Mouse (Mus musculus): ENCODE data around the gene Awat2. TPM values are rescaled to one million over a fixed set of nuclear protein-coding genes. Genes with fewer than 3 reads are reported as not detected.
"Not testable (repeated sequence)": the region's sequence is repeated elsewhere in the genome, so short reads cannot be mapped to it uniquely, and the experiment has no call there.

The Awat2 gene
- under 1 TPM in 1 of 2 experiments, not detected in 1; 0.90 TPM for polyA plus RNA-seq (2017; shearing (Covaris generic))

- not testable (repeated sequence) for ATAC-seq
Measured at GRCm38 (mm10) chrX:100442617-100443016, at the start of gene Awat2. Awat2 (minus strand) TSS chrX:100442717.

DNA sequence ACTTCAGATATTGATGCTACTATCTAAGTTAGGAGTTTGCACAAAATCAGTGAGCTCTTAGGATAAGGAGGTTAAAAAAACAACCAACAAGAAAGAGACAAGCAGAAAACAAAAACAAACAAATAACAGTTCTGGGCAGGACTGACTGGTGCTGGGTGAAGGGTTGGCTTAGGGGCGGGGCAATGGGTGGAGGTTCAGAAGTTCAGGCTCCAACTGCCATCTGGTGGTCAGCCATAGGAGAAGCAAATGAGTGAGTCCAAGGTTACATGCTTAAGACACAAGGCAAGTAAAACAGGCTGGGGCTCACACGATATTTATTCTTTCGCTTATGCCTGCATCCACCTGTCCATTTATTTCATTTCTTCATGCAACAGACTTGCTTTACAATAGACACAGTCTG, 37.8 kb upstream of the Awat2 start:
- ATAC-seq = peak; percentile 96

- no peak for ATAC-seq
Measured at GRCm38 (mm10) chrX:100475569-100476223, 33.2 kb upstream of the Awat2 start.

GRCm38 (mm10) chrX:100471491-100471890, 29.0 kb upstream of the Awat2 start:
- no peak for ATAC-seq

DNA sequence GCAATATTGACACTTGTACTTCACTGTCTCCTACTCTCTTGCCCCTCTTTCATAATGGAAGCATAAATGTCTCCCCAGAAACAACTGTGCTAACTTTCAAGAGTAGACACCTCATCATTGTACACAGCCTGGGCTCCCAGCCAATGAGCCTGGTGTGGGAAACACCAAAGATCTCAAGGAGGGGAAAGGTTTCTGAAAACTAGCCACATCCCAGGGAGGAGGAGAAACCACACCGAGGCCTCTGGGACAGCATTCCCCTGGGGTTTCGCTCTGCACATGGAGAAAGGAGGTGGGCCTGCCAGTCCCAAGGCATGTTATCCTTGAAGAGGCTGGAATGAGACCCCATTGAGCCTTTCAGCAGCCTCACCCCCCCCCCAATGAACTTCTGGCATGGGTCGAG, 27.6 kb upstream of the Awat2 start:
- no peak for ATAC-seq

DNA sequence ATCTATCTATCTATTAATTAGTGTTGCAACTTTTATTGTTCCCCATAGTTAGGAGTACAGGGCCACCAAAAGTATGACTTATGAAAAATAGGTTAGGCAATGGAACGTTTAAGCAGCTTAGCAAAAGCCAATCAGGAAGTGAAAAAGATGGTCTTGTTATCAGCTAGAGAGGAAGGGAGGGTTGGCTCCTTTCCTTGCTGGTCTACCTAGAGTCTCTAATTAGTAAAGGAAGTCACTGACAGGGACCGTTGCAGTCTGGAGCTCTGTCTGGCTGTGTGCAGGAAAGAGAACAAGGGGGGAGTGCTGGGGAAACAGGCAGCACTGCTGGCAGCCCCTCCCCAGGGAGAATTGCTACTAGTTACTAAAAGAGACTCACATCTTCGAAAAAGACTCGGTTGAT, 25.5 kb upstream of the Awat2 start:
- no peak for ATAC-seq

DNA sequence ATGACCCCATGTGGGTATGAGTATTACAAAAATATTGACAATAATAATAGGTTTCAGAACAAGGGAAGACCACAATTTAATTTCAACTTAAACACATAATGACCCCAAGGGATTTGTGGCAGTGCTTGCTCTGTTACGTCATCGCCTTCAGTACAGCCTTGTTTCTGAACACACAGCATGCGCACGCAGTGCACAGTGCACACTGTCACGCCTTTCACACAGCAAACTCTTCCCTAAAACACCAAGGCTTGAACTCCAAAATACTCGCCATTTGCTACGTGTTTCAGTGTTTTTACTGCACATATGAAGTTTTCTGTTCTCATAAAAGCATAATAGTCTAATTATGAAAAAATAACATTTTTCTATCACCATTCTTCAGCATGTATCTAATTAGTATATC, 1.0 kb upstream of the Awat2 start:
- ATAC-seq = no peak

DNA sequence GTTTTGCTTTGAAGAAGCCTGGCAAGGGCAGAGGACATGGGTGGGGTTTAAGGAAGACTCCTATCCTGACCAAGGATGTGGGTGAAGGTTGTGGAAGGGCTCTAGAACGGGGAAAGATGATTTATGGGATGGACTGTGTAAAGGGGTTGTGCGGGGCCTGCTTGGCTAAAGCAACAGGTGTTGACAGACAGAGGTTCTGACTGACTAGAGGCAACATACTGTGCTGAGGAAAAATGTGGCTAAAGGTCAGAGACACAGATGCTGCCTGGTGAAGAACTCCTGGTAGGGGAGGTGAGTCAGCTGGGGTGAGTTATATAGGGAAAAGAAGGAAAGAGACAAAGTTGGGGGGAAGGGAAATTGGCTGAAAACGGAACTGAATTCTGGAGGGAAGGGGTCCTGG, 10.2 kb downstream of the Awat2 start:
- no peak for ATAC-seq

DNA sequence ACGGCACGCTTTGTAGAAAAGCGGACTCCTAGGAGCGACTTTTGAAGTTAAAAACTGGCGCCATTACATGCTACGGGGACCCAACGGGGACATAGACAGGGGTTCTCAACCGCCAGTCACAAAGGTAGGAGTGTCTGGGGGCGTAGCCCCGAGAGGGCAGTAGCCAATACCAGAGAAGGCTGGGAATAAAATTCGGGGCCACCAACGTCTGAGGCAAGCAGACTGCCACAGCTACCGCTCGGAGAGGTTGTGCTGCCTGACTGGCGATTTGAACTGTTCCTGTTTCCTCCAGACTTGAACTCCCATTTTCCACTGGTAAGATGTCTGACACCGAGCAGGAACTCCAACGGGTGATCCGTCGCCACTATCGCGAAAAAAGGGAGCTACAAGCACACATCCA, 13.8 kb downstream of the Awat2 start, which contains the start of gene Otud6a:
TSS of gene Otud6a (plus strand) at position 321 of the 400 bp plus-strand sequence.
- ATAC-seq = no peak

DNA sequence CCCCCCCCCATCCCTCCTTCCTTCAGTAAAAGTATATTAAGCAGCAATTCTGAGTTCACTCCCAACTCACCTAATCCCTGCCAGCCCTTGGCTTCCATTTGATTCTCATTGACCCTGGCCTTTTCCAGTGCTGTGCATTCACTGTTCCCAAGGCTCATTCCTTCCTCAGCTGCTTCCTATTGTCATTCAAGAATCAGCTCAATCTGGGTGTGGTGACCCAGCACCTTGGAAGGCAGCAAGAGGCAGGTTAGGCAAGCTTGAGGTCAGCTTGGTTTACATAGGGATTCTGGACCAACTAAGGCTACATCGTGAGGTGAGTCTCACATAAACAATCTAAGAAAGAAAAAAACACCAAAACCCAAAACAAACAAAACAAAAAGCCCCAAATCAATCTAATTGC, 33.3 kb downstream of the Awat2 start:
- no peak for ATAC-seq

GRCm38 (mm10) chrX:100401657-100402056, 40.9 kb downstream of the Awat2 start:
- ATAC-seq = no peak

DNA sequence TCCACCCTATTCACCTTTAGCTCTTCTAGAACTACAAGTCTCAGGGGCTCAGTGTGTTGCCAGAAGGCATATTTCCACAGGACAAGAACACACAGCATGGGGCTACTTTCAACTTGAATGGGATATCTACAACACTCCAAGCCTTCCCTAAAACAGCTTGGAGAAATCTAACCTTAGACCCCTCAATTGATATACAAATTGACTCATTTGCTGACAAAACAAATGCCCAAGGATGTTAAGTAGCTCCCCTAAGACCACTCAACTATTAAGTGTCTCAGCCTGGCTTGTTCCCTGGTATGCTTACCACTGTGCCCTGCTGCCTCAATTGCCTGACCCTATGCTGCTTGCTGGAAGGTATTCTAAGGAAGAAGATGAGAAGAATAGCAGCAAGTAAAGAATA, 41.6 kb downstream of the Awat2 start:
- no peak for ATAC-seq

DNA sequence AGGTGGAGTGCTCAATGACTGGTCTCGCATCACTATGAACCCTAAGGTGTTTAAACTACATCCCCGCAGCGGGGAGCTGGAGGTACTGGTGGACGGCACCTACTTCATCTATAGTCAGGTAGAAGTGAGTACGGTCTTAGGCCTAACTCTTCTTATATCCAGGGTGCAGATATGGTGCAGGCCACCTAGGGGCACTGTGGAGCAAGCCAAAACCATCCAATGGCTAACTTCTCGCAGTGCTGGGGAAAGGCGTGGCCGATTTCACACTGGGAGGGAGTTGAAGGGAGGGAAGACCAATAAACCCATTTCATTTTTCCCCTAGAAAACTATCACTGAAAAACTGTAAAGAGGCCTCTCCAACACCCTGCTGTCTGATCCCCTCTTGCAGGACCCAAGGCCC, 47.5 kb downstream of the Awat2 start:
- ATAC-seq = no peak

DNA sequence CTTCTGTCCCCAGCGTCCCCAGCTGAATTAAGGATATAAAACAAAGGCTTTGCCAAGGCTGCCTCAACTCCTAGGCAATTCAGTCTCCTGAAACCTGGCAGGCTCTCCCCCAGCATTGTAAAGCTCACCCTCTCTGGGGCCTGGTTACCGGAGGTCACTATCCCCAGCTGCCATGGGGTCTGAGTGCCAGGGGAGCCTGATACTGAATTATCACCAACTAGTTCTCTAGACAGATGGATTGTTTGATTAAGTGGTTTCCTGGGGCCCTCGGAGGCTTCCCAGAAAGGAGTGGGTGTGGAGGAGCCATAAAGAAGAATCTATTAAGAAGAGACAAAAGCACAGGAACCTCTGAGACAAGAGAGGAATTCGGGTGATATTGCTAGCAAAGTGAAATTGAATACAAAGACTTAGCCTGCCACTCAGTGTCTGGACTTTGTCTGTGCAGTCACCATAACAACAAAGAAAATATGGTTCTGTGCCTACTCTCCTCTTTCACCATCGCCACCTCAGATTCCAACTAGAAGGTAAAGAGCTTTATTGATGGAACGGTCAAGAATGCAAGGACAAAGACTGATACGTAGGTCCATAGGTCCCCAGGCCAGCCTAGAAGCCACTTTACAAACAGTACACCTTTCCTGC, 48.2 kb downstream of the Awat2 start:
- ATAC-seq = no peak

DNA sequence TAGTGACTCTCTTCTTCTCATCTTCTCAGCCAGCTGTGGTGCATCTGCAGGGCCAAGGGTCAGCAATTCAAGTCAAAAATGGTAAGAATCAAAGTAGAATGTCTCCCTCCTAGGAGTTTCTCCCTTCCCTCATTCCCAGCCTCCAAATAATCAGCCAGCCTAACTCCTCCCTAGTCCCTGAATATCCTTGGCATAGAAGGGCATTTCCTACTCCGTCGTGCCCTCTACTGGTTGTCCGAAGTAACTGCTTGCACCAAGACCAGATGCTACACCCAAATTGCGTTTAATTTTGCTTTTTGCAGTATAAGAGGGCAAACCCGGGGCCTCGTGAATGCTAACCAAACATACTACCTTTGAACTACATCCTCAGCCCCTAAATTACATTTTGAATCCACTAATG, 50.2 kb downstream of the Awat2 start:
- ATAC-seq = no peak

DNA sequence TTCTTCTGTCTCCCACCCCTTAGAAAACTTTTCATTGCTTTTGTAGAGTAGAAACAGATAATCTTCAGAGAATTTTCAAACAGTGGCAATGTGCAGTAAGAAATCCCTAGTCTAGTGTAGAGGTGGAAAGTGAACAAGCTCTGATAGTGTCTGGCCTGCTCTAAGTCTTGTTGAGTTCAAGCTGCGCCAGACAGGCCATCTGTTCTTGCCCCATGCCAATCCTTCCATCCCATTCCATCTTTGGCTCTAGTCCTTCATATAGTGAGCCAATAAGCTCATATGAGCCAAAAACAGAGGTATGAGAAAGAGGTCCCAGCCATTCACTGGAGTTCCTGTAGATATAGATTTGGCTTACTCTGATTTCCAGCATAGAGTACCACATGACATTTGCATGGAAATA, 52.6 kb downstream of the Awat2 start:
- no peak for ATAC-seq

DNA sequence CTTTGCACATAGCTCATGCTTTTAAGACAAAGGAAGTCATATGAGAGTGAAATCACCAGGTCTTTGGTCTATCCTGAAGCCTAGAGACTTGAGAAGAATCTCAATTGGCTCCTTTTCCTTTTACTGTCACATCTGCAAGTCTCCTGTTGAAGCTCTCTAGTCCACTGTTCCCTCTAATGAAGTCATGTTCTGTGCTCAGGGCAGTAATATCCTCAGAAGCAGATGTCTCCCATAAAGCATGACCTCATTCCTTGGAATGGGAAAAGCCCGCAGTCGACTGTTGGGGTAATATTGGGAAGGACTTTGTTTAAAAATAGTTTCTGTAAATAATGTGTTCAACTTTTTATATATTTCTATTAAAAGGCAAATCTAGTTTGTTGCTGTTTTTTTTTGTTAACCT, 85.5 kb downstream of the Awat2 start:
- ATAC-seq = no peak

Other genes with a start within 250 kb of the Awat2 start
- gene Otud6a, start 13.7 kb downstream of the Awat2 start, polyA plus RNA-seq (2017; shearing (Covaris generic)) = not detected
- gene Igbp1, start 51.6 kb upstream of the Awat2 start, polyA plus RNA-seq (2017; shearing (Covaris generic)) = 100 to 1,000 TPM in 1 of 2 experiments, 10 to 100 TPM in 1; 94.8 to 103 TPM
- not detected for gene Dgat2l6, start 82.1 kb upstream of the Awat2 start, polyA plus RNA-seq (2017; shearing (Covaris generic))
- gene Awat1, start 129.5 kb upstream of the Awat2 start, polyA plus RNA-seq (2017; shearing (Covaris generic)) = not detected
- not detected for gene P2ry4, start 152.2 kb upstream of the Awat2 start, polyA plus RNA-seq (2017; shearing (Covaris generic))
- gene Arr3, start 162.8 kb upstream of the Awat2 start, polyA plus RNA-seq (2017; shearing (Covaris generic)) = not detected
- 1 to 10 TPM; 5.2 to 7.3 TPM for gene Kif4, start 183.0 kb upstream of the Awat2 start, polyA plus RNA-seq (2017; shearing (Covaris generic))
- gene Pdzd11, start 183.9 kb upstream of the Awat2 start, polyA plus RNA-seq (2017; shearing (Covaris generic)) = 10 to 100 TPM; 53.6 to 73.1 TPM

Measured in activated CD4-positive, CD25-positive, alpha-beta regulatory T cell, adult 4 months (primary cell).